In genomic region chr1:93826540-93826835, GRCm38 (mm10) we compare ENCODE assay signal across 9 mouse cellular contexts. TPM values are rescaled to one million over a fixed set of nuclear protein-coding genes. Genes with fewer than 3 reads are reported as not detected.
DNase-seq lines count a peak whose midpoint lies in the region; ATAC-seq and TF ChIP-seq lines count a peak whose summit lies in the region.
"Had no signal": no experiment of that assay in that cellular context is flagged by ENCODE, and none has a peak within 500 bp of the region (broad histone marks: within the 10 kb centered on the region; RNA-seq: fewer than 3 reads in every experiment).

No protein-coding gene starts in this region.

- peak overlapping the region; percentile 65; the same call in 1 of the 2 replicates for H3K4me3 ChIP-seq in liver, embryonic 11.5 days (ENCODE audit: low read depth, low read length)
- H3K4me3 ChIP-seq in hindbrain, postnatal 0 days (ENCODE audit: low read length) = no peak overlapping the region; the same call in 1 of the 2 replicates
- no peak overlapping the region for H3K4me3 ChIP-seq in midbrain, postnatal 0 days (ENCODE audit: low read depth, low read length)

- no peaks in the 10 kb centered on the region for H3K27me3 ChIP-seq in liver, embryonic 11.5 days (replicated peaks; ENCODE audit: control insufficient read depth, insufficient read depth, low read length)
- H3K27me3 ChIP-seq in hindbrain, postnatal 0 days (ENCODE audit: insufficient read depth, low read length) = no peaks in the 10 kb centered on the region
- H3K27me3 ChIP-seq in midbrain, postnatal 0 days (ENCODE audit: insufficient read depth, low read length) = no peaks in the 10 kb centered on the region

- WGBS in liver, embryonic 11.5 days = 90% methylated on average over 9 of the region's 9 CpGs
- 91% methylated on average over 9 of the region's 9 CpGs for WGBS in hindbrain, postnatal 0 days
- 95% methylated on average over 9 of the region's 9 CpGs for WGBS in midbrain, postnatal 0 days

- peaks cover 10% of the 10 kb centered on the region for H3K4me1 ChIP-seq in liver, embryonic 11.5 days (replicated peaks; ENCODE audit: control insufficient read depth, insufficient read depth, low read length)
- peaks cover 11% of the 10 kb centered on the region; the same call in 1 of the 2 replicates for H3K4me1 ChIP-seq in hindbrain, postnatal 0 days (ENCODE audit: insufficient read depth, low read length)
- H3K4me1 ChIP-seq in midbrain, postnatal 0 days (ENCODE audit: insufficient read depth, low read length) = no peaks in the 10 kb centered on the region

- ATAC-seq in liver, embryonic 11.5 days (replicated peaks; ENCODE audit: low FRiP score) = no peak
- no peak for ATAC-seq in hindbrain, postnatal 0 days
- no peak for ATAC-seq in midbrain, postnatal 0 days (ENCODE audit: low FRiP score)

- H3K9ac ChIP-seq in liver, embryonic 11.5 days (ENCODE audit: low read depth, low read length) = no peak overlapping the region
- peak overlapping the region; percentile 14; the same call in 1 of the 2 replicates for H3K9ac ChIP-seq in hindbrain, postnatal 0 days (replicated peaks; ENCODE audit: low read length)
- no peak overlapping the region for H3K9ac ChIP-seq in midbrain, postnatal 0 days (replicated peaks; ENCODE audit: low read length, poor library complexity, severe bottlenecking)

- peak; percentile 5 for DNase-seq in adrenal gland, adult 2 months
- DNase-seq in adrenal gland, postnatal 25 days = no peak
- DNase-seq in liver, embryonic 11.5 days (ENCODE audit: low spot score) = no peak
- DNase-seq in liver (no peak), adipocyte (ENCODE audit: low spot score) (no peak)
- no peak for DNase-seq in hindbrain, postnatal 0 days (ENCODE audit: low spot score)
- no peak for DNase-seq in midbrain, postnatal 0 days (ENCODE audit: low spot score)
- DNase-seq in thymus, postnatal 4 days = no peak

- no peak overlapping the region for H3K27ac ChIP-seq in liver, embryonic 11.5 days (ENCODE audit: low read depth, low read length)
- peak overlapping the region; percentile 95 for H3K27ac ChIP-seq in hindbrain, postnatal 0 days
- 0 out of 2 replicates have a peak overlapping the region, but pooled peaks have one; percentile 95 for H3K27ac ChIP-seq in midbrain, postnatal 0 days (ENCODE audit: low read depth, low read length)

- H3K9me3 ChIP-seq in liver, embryonic 11.5 days (ENCODE audit: control insufficient read depth, low read length) = no peaks in the 10 kb centered on the region
- no peaks in the 10 kb centered on the region for H3K9me3 ChIP-seq in hindbrain, postnatal 0 days (ENCODE audit: low read length)
- no peaks in the 10 kb centered on the region for H3K9me3 ChIP-seq in midbrain, postnatal 0 days (ENCODE audit: low read length)

- H3K36me3 ChIP-seq in liver, embryonic 11.5 days (ENCODE audit: control insufficient read depth, insufficient read depth, low read length) = peaks cover under 1% of the 10 kb centered on the region; the same call in 1 of the 2 replicates
- no peaks in the 10 kb centered on the region for H3K36me3 ChIP-seq in hindbrain, postnatal 0 days (ENCODE audit: insufficient read depth, low read length)
- H3K36me3 ChIP-seq in midbrain, postnatal 0 days (ENCODE audit: insufficient read depth, low read length) = no peaks in the 10 kb centered on the region

- TF ChIP-seq CTCF in hindbrain, postnatal 0 days (IDR thresholded peaks at IDR 0.05; ENCODE audit: low read depth) = no peak
- TF ChIP-seq CTCF in midbrain, postnatal 0 days (IDR thresholded peaks at IDR 0.05) = no peak

- H3K4me2 ChIP-seq in liver, embryonic 11.5 days = peak overlapping the region; percentile 78
- H3K4me2 ChIP-seq in hindbrain, postnatal 0 days (ENCODE audit: low read depth, low read length) = peak overlapping the region; percentile 75
- no peak overlapping the region; the same call in 1 of the 2 replicates for H3K4me2 ChIP-seq in midbrain, postnatal 0 days (ENCODE audit: low read depth, low read length, poor library complexity, severe bottlenecking)

RNA-seq across cellular contexts. Expression of gene D2hgdh, which starts 1.8 kb away (rescaled TPM):
- 10 to 100 TPM; 45.2 to 57.5 TPM for total RNA-seq in adrenal gland, adult 2 months (2021)
- polyA plus RNA-seq in adrenal gland, adult 2 months (2012; rRNA removed) = 28.8 and 29.6 TPM in 2 replicates
- total RNA-seq in adrenal gland, postnatal 25 days (2021) = 50.2 and 61.4 TPM in 2 replicates
- 10.1 and 12.3 TPM in 2 replicates for polyA plus RNA-seq in liver, embryonic 11.5 days (2014; fragmentation: Nextera tagmentation; extraction: Ambion mirVana)
- 13.6 and 23.6 TPM in 2 replicates for total RNA-seq in hindbrain, postnatal 0 days (2014; rRNA removed)
- 12.0 and 13.0 TPM in 2 replicates for polyA plus RNA-seq in hindbrain, postnatal 0 days (2015; fragmentation: Nextera tagmentation; extraction: Ambion mirVana)
- 10.6 and 20.0 TPM in 2 replicates for total RNA-seq in midbrain, postnatal 0 days (2014; rRNA removed)
- 8.6 and 10.3 TPM in 2 replicates for polyA plus RNA-seq in midbrain, postnatal 0 days (2015; fragmentation: Nextera tagmentation; extraction: Ambion mirVana)

RNA-seq across cellular contexts. Expression of gene Ing5, which starts 22.7 kb away (rescaled TPM):
- total RNA-seq in adrenal gland, adult 2 months (2021) = 10 to 100 TPM; 14.8 to 19.1 TPM
- 4.3 and 4.6 TPM in 2 replicates for polyA plus RNA-seq in adrenal gland, adult 2 months (2012; rRNA removed)
- 15.0 and 20.0 TPM in 2 replicates for total RNA-seq in adrenal gland, postnatal 25 days (2021)
- polyA plus RNA-seq in liver, embryonic 11.5 days (2014; fragmentation: Nextera tagmentation; extraction: Ambion mirVana) = 23.1 and 24.2 TPM in 2 replicates
- total RNA-seq in hindbrain, postnatal 0 days (2014; rRNA removed) = 9.4 and 9.9 TPM in 2 replicates
- 7.0 and 7.1 TPM in 2 replicates for polyA plus RNA-seq in hindbrain, postnatal 0 days (2015; fragmentation: Nextera tagmentation; extraction: Ambion mirVana)
- 12.6 and 13.5 TPM in 2 replicates for total RNA-seq in midbrain, postnatal 0 days (2014; rRNA removed)
- polyA plus RNA-seq in midbrain, postnatal 0 days (2015; fragmentation: Nextera tagmentation; extraction: Ambion mirVana) = 7.1 and 7.5 TPM in 2 replicates

RNA-seq across cellular contexts. Expression of gene Dtymk, which starts 24.8 kb away (rescaled TPM):
- 10 to 100 TPM; 50.6 to 66.3 TPM for total RNA-seq in adrenal gland, adult 2 months (2021)
- 43.2 and 44.5 TPM in 2 replicates for polyA plus RNA-seq in adrenal gland, adult 2 months (2012; rRNA removed)
- total RNA-seq in adrenal gland, postnatal 25 days (2021) = 77.9 and 86.1 TPM in 2 replicates
- 297 and 324 TPM in 2 replicates for polyA plus RNA-seq in liver, embryonic 11.5 days (2014; fragmentation: Nextera tagmentation; extraction: Ambion mirVana)
- total RNA-seq in hindbrain, postnatal 0 days (2014; rRNA removed) = 74.4 and 76.0 TPM in 2 replicates
- 129 and 136 TPM in 2 replicates for polyA plus RNA-seq in hindbrain, postnatal 0 days (2015; fragmentation: Nextera tagmentation; extraction: Ambion mirVana)
- 66.8 and 88.8 TPM in 2 replicates for total RNA-seq in midbrain, postnatal 0 days (2014; rRNA removed)
- 109 TPM in 2 replicates for polyA plus RNA-seq in midbrain, postnatal 0 days (2015; fragmentation: Nextera tagmentation; extraction: Ambion mirVana)

RNA-seq across cellular contexts. Expression of gene Gal3st2, which starts 34.6 kb away (rescaled TPM):
- not detected for total RNA-seq in adrenal gland, adult 2 months (2021)
- 0.12 and 0.15 TPM in 2 replicates for polyA plus RNA-seq in adrenal gland, adult 2 months (2012; rRNA removed)
- not detected in 2 replicates for total RNA-seq in adrenal gland, postnatal 25 days (2021)
- not detected in 2 replicates for polyA plus RNA-seq in liver, embryonic 11.5 days (2014; fragmentation: Nextera tagmentation; extraction: Ambion mirVana)
- total RNA-seq in hindbrain, postnatal 0 days (2014; rRNA removed) = not detected in 2 replicates
- polyA plus RNA-seq in hindbrain, postnatal 0 days (2015; fragmentation: Nextera tagmentation; extraction: Ambion mirVana) = 0.06 TPM in 1 of 2 replicates, not detected in the other
- not detected in 2 replicates for total RNA-seq in midbrain, postnatal 0 days (2014; rRNA removed)
- polyA plus RNA-seq in midbrain, postnatal 0 days (2015; fragmentation: Nextera tagmentation; extraction: Ambion mirVana) = not detected in 2 replicates
- total RNA-seq: left cerebral cortex, postnatal 10 days had no signal
